Mouse (Mus musculus) heart, adult 8-10 months (tissue): ENCODE measurements around the gene Kirrel3. TPM values are rescaled to one million over a fixed set of nuclear protein-coding genes. Genes with fewer than 3 reads are reported as not detected.

ENCODE experiments used
- DNase-seq: peaks from one replicate; pipeline ENCODE4 v3.0.0; 2022; ENCODE audit warnings: low spot score
- total RNA-seq, 4 experiments: library from RNA; stranded (reverse); gene quantifications; 2 replicates each; pipeline ENCODE4 v1.2.4; 2022

The Kirrel3 gene
- total RNA-seq, 4 experiments from 2014 or later, result 0.33 to 0.69 (median 0.54) TPM

GRCm38 (mm10) chr9:35024591-35025496, 539.1 kb downstream of the Kirrel3 start:
- DNase-seq, result no peak

GRCm38 (mm10) chr9:35026311-35026710, 540.6 kb downstream of the Kirrel3 start:
- DNase-seq, result no peak

GRCm38 (mm10) chr9:35026897-35027311, 541.2 kb downstream of the Kirrel3 start:
- DNase-seq, result no peak

- no peak for DNase-seq
These were observed 541.8 kb downstream of the Kirrel3 start for GRCm38 (mm10) chr9:35027382-35027997.

DNA sequence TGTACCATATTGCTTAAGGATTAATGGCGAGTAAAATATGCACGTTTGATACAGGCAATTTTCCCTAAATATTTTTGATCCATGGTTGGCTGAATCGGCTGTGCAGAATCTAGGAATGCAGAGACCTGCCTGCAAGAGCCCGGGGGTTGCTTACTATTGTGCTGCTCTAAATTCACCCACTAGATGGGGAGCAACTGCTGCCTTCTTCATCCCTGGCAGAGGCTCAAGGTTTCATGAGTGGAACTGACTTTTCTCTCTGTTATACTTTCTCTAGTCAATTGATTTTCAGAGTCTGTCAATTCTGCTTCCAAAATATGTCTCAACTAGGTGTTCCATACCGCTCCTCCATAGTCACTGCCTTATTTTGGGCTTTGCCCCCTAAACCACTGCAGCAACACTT, 545.1 kb downstream of the Kirrel3 start:
- no peak for DNase-seq

DNA sequence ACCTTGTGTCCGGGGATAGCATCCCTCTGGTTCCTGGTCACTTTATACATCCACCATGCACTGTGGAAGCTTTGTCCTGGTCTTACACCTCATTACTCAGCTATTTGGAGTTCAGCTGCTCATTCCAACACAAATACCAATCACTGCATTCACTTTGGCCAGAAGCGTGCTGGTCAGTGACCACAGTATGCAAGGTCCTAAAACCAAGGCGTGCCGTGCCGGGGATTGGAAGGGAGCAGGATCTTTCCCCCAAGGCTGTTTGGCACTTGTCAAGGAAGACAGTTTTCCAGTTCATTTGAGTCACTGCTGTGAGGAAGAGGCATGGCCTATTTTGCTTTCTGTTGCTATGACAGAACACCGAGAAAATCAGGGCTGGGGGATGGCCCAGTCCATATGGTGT, 546.8 kb downstream of the Kirrel3 start:
- DNase-seq, result no peak

GRCm38 (mm10) chr9:35035074-35035473, 549.4 kb downstream of the Kirrel3 start:
- DNase-seq, result no peak

GRCm38 (mm10) chr9:35038922-35039586, 553.4 kb downstream of the Kirrel3 start:
- DNase-seq, result peak; percentile 87

DNA sequence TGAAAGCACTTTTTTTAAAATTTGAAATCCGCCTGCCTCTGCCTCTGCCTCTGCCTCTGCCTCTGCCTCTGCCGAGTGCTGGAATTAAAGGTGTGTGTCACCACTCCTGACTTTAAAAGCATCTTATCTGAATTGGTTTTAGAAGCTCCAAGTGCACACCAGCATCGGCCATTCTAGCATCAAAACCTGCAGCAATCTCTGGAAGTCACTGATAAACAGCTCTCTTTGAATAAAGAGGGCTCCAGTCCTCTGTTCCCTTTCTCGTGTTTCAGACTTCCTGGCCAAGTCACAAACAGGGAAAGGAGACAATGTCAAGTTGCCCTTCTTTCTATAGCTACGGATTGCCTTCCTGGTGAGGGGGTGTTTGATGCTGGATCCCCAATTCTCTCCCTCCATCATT, 554.2 kb downstream of the Kirrel3 start:
- no peak for DNase-seq

DNA sequence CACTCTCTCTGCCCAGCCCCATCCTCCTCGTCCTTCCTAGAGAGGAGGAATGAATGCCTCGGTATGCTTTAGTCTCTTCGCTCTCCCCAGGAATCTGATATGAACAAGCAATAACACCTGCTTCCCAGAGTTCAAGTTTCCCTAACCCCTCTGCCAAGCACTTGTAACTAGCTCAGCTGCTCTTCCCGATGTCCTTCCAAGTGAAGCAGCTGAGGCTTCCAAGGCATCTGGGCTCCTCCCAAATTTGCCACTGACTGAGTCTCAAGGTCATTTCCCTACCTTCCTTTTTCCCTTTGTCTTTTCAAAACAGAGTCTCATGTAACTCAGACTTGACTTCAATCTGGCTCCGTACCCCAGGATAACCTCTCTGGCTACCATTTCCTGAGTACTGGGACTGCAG, 555.8 kb downstream of the Kirrel3 start:
- no peak for DNase-seq

DNA sequence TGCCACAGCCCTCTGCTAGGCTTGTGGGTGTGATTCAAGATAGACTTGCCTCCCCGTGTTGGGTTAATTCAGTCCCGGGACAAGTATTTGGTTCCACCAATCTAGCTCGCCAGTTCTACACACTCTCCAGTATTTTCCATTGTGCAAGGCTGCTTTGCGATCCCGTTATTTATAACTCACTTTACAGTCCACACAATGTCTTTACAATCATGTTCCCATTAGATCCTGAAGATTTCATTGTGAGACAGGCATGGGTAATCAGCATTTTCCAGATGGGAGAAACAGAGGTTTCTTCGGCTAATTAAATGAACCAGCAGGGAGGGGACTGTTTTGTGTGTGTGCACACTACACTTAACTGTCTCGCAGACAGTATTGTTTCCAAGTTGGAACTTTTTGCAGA, 557.9 kb downstream of the Kirrel3 start:
- DNase-seq, result no peak

GRCm38 (mm10) chr9:35044458-35044857, 558.8 kb downstream of the Kirrel3 start:
- no peak for DNase-seq

DNA sequence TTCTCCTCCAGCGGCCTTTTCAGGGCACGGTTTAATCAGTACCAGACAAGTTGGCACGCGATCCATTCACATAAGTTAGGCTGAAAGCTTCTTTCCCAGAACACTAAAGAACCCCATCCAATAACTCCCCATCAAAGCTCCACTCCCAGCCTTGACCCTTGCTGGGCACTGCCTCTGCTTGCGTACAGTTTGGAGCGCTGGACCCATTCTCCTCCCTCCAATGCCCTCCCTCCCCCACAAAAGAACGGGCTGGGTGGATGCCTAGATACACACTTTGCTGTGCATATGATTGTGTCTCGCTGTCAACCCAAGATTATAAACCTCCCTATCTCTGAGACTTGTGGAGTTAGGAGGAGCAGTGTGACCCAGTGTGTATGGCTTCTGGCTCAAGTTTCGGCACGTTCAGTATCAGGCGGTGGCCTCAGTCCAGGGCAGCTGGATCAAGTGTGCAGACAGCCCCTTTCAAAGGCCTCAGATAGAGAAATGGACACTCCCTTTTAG, 559.4 kb downstream of the Kirrel3 start:
- peak; percentile 62 for DNase-seq

GRCm38 (mm10) chr9:35045756-35046155, 560.1 kb downstream of the Kirrel3 start:
- peak; percentile 94 for DNase-seq

DNA sequence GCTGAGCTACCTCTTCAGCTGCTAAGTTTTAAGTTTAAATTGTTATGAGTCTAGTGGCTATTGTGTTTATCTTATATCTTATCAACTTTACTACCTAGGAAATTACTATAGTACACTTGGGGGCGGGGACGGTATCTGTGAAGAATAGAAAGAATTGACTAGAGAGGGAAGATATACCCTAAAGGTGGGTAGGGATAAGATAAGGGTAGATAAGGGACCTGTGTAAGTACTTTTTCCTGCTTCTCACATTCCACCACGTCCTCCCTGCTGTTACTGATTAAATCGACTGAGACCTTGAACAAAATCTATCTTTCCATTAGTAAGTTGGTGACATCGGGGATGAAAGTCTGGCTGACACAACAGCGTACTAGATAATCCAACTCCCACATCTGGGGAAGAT, 562.8 kb downstream of the Kirrel3 start:
- DNase-seq, result no peak

DNA sequence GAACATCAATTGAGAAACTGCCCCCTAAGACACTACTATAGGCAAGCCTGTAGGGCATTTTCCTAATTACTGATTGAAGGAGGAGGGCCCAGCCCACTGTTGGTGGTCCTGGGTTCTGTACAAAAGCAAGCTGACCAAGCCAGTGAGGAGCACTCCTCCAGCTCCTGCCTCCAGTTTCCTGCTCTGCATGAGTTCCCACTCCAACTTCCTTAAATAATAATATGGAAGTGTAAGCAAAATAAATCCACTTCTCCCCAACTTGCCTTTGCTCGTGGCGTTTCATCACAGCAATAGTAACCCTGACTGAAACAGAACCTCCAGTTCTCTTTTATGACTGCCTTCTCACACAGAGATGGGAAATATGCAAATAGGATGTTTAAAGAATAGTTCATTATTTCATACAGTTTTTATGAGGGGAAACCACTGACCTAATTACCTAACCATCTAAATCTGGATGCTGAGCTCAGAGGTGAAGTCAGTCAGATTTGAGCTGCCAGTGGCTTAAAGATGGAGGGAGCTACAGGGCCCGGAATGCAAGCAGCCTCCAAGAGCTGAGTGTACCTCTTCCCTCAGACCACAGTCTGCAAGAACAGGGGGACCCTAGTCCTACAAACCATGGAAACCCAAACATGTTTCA, 564.3 kb downstream of the Kirrel3 start:
- no peak for DNase-seq

DNA sequence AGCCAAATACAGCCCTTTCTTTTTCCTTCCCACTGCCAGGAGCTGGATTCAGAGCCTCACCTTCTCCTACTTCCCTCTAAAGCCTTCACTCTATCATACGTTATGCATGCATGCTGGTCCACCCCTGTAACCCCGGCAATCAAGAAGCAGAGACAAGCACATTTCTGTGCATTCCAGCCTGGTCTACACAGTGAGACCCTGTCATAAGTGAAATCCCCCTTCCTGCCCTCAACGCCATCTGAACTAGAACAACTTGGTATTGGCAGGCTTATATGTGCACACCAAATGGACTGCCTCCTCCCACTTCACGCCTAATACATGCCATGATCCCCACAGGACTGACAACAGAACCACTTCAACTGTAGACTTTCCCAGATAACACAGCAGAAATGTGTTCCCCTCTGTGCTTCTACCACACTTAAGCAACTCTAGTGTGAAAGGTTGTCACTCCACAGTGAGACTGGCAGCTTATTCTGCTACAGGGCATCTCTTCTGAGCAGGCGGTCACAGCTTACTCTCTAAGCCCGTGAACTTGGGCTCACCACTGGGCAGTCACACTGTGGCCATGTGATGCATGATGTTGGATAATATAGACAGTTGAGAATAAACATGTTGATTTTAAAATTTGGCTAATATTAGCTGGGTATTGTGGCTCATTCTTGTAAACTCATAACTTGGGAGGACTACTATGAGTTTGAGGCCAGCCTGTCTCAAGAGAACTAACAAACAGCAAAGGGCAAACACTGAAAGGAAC, 565.2 kb downstream of the Kirrel3 start:
- no peak for DNase-seq

- DNase-seq, result peak; percentile 51
These were observed 566.0 kb downstream of the Kirrel3 start for GRCm38 (mm10) chr9:35051666-35052065.

- DNase-seq, result no peak
These were observed 567.0 kb downstream of the Kirrel3 start for GRCm38 (mm10) chr9:35052671-35053070.

DNA sequence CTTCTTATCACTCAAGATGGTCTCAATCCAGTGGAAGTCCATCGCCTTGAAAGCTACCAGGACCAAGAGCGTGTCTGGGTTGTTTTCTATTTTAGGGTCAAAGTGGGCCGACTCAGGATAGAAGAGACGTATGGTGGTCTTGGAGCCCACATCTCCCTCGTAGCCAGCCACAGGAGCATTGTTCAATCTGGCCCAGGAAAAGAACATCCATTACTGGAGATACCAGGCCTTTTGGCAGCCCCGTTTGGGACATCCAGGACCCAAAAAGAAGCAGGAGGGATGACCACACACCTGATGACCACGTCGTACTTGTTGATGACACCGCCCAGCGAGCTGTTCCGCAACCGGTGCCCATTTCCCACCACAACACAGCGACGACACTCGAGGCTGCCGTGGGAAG, 567.4 kb downstream of the Kirrel3 start:
- DNase-seq, result no peak

DNA sequence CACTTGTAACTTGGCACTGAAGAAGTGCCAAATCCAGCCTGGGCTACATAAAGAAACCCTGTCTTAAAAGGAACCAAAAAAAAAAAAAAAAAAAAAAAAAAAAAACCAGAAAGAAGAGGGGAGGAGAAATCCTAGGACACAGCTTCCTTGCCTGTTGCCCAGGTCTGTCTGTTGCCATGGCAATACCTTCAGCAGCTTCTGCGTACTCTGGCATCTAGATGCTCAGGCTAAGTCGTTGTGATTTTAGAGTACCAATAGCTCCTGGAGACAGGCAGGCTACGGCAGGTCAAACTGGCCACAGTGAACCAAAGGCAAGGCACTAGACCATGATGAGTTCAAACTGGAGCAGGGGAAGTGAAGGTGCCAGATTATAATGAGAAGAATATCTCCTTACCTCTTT, 568.0 kb downstream of the Kirrel3 start:
- DNase-seq, result no peak
